Mouse (Mus musculus) MEL (cell line): ENCODE data around the gene 1110051M20Rik. TPM values are rescaled to one million over a fixed set of nuclear protein-coding genes. Genes with fewer than 3 reads are reported as not detected.

Experiments
- DNase-seq: peaks from one replicate; pipeline ENCODE4 v3.0.0; 2011; ENCODE audit warnings: low read depth, low spot score
- H3K27ac ChIP-seq: 2 replicates; pipeline ENCODE4 v1.5.1; 2012; ENCODE audit warnings: low read depth, mild to moderate bottlenecking, control low read depth, low read length, moderate library complexity; ENCODE audit not compliant: control insufficient read depth
- H3K27me3 ChIP-seq, 2 experiments: fragments of 150-350 bp in 1 of 2; sonication (generic) in 1 of 2; 2 replicates each; pipeline ENCODE4 v1.6.1; 2012; ENCODE audit warnings: low read length in 2 of 2, mild to moderate bottlenecking in 2 of 2, improper control_type of control experiment in 1 of 2, moderate library complexity in 1 of 2; ENCODE audit not compliant: insufficient read depth in 2 of 2, control insufficient read depth in 1 of 2
- H3K36me3 ChIP-seq, 2 experiments: 2 replicates each; pipeline ENCODE4 v1.6.1; 2012 to 2014; ENCODE audit warnings: low read length in 2 of 2, improper control_type of control experiment in 1 of 2, inconsistent platforms in 1 of 2, mild to moderate bottlenecking in 1 of 2; ENCODE audit not compliant: insufficient read depth in 2 of 2, control insufficient read depth in 1 of 2
- H3K4me1 ChIP-seq, 2 experiments: fragments of 150-350 bp in 1 of 2; sonication (generic) in 1 of 2; 2 replicates each; pipeline ENCODE4 v1.6.1; 2012; ENCODE audit warnings: low read length in 2 of 2, improper control_type of control experiment in 1 of 2, mild to moderate bottlenecking in 1 of 2; ENCODE audit not compliant: insufficient read depth in 2 of 2, control insufficient read depth in 1 of 2
- H3K4me3 ChIP-seq, 2 experiments: fragments of 150-350 bp in 1 of 2; sonication (generic) in 1 of 2; 2 replicates each; pipeline ENCODE4 v1.5.1; 2012; ENCODE audit warnings: low read depth in 2 of 2, low read length in 2 of 2, mild to moderate bottlenecking in 2 of 2, moderate library complexity in 2 of 2, control low read depth in 1 of 2, improper control_type of control experiment in 1 of 2; ENCODE audit not compliant: control insufficient read depth in 1 of 2, insufficient read depth in 1 of 2
- H3K79me2 ChIP-seq: 2 replicates; pipeline ENCODE4 v1.6.1; 2012; ENCODE audit warnings: mild to moderate bottlenecking, low read length, moderate library complexity; ENCODE audit not compliant: control insufficient read depth, poor library complexity, insufficient read depth
- H3K9ac ChIP-seq: 2 replicates; pipeline ENCODE4 v1.6.1; 2012; ENCODE audit warnings: low read depth, mild to moderate bottlenecking, control low read depth, low read length, moderate library complexity; ENCODE audit not compliant: control insufficient read depth, poor library complexity, severe bottlenecking
- H3K9me3 ChIP-seq: fragments of 150-350 bp; sonication (generic); replicated peaks from 2 replicates; pipeline ENCODE4 v1.6.1; 2012; ENCODE audit warnings: mild to moderate bottlenecking, low read length, improper control_type of control experiment, moderate library complexity; ENCODE audit not compliant: insufficient read depth
- CHD1 ChIP-seq: IDR thresholded peaks from 2 replicates; pipeline ENCODE4 v1.6.1; 2012; ENCODE audit warnings: low read depth, mild to moderate bottlenecking, inconsistent platforms, low read length, improper control_type of control experiment
- CHD2 ChIP-seq: IDR thresholded peaks from 2 replicates; pipeline ENCODE4 v1.6.1; 2011; ENCODE audit warnings: low read length, improper control_type of control experiment
- CTCF ChIP-seq, 3 experiments: IDR thresholded peaks in 2 of 3; conservative IDR thresholded peaks in 1 of 3; 2 replicates each; pipeline ENCODE4 v1.5.1; 2011 to 2012; ENCODE audit warnings: low read length in 3 of 3, low read depth in 2 of 3, mild to moderate bottlenecking in 2 of 3, improper control_type of control experiment in 1 of 3, inconsistent platforms in 1 of 3, mixed read lengths in 1 of 3, moderate library complexity in 1 of 3; ENCODE audit not compliant: control insufficient read depth in 1 of 3, insufficient read depth in 1 of 3, poor library complexity in 1 of 3, severe bottlenecking in 1 of 3
- ELF1 ChIP-seq: IDR thresholded peaks from 2 replicates; pipeline ENCODE4 v1.6.1; 2014; ENCODE audit warnings: low read depth, mild to moderate bottlenecking, inconsistent platforms, low read length, improper control_type of control experiment, moderate library complexity
- EP300 ChIP-seq, 2 experiments: IDR thresholded peaks; 2 replicates each; pipeline ENCODE4 v1.6.1; 2011; ENCODE audit warnings: improper control_type of control experiment in 2 of 2, low read length in 2 of 2, low read depth in 1 of 2, mild to moderate bottlenecking in 1 of 2
- GABPA ChIP-seq: IDR thresholded peaks from 2 replicates; pipeline ENCODE4 v1.6.1; 2012; ENCODE audit warnings: low read depth, mild to moderate bottlenecking, inconsistent platforms, low read length, improper control_type of control experiment, moderate library complexity
- GATA1 ChIP-seq: IDR thresholded peaks from 2 replicates; pipeline ENCODE4 v1.6.1; 2011; ENCODE audit warnings: low read depth, low read length, improper control_type of control experiment
- MAFK ChIP-seq: IDR thresholded peaks from 2 replicates; pipeline ENCODE4 v1.6.1; 2011; ENCODE audit warnings: low read depth, mild to moderate bottlenecking, low read length, improper control_type of control experiment, borderline replicate concordance
- MAZ ChIP-seq: IDR thresholded peaks from 2 replicates; pipeline ENCODE4 v1.6.1; 2012; ENCODE audit warnings: low read depth, mild to moderate bottlenecking, inconsistent platforms, low read length, improper control_type of control experiment
- MEF2A ChIP-seq: IDR thresholded peaks from 2 replicates; pipeline ENCODE4 v1.6.1; 2014; ENCODE audit warnings: low read depth, mild to moderate bottlenecking, inconsistent platforms, low read length, improper control_type of control experiment; ENCODE audit not compliant: poor library complexity, insufficient replicate concordance, severe bottlenecking; ENCODE audit errors: extremely low read depth
- MYB ChIP-seq: IDR thresholded peaks from 2 replicates; pipeline ENCODE4 v1.6.1; 2011; ENCODE audit warnings: mild to moderate bottlenecking, low read depth, low read length, improper control_type of control experiment
- MYC ChIP-seq: IDR thresholded peaks from 2 replicates; pipeline ENCODE4 v1.6.1; 2011; ENCODE audit warnings: low read depth, mild to moderate bottlenecking, low read length, improper control_type of control experiment, moderate library complexity
- NELFE ChIP-seq: IDR thresholded peaks from 2 replicates; pipeline ENCODE4 v1.6.1; 2011; ENCODE audit warnings: low read depth, low read length, improper control_type of control experiment
- NRF1 ChIP-seq: IDR thresholded peaks from 2 replicates; pipeline ENCODE4 v1.6.1; 2014; ENCODE audit warnings: low read depth, mild to moderate bottlenecking, inconsistent platforms, low read length, improper control_type of control experiment, moderate library complexity; ENCODE audit not compliant: poor library complexity, insufficient read depth, severe bottlenecking
- POLR2A ChIP-seq, 2 experiments: IDR thresholded peaks; 2 replicates each; pipeline ENCODE4 v1.6.1; 2011 to 2012; ENCODE audit warnings: low read length in 2 of 2, mild to moderate bottlenecking in 2 of 2, control low read depth in 1 of 2, improper control_type of control experiment in 1 of 2, low read depth in 1 of 2, moderate library complexity in 1 of 2; ENCODE audit not compliant: control insufficient read depth in 1 of 2, insufficient read depth in 1 of 2, poor library complexity in 1 of 2
- POLR2AphosphoS2 ChIP-seq: IDR thresholded peaks from 2 replicates; pipeline ENCODE4 v1.6.1; 2011; ENCODE audit warnings: low read length, improper control_type of control experiment
- POLR2AphosphoS5 ChIP-seq: IDR thresholded peaks from 2 replicates; pipeline ENCODE4 v1.6.1; 2012; ENCODE audit warnings: low read depth, borderline replicate concordance, mild to moderate bottlenecking, inconsistent platforms, low read length, moderate library complexity, mixed read lengths
- TCF12 ChIP-seq: IDR thresholded peaks from 2 replicates; pipeline ENCODE4 v1.6.1; 2014; ENCODE audit warnings: low read depth, mild to moderate bottlenecking, inconsistent platforms, low read length, improper control_type of control experiment, moderate library complexity
- USF1 ChIP-seq: IDR thresholded peaks from 2 replicates; pipeline ENCODE4 v1.6.1; 2014; ENCODE audit warnings: low read depth, mild to moderate bottlenecking, inconsistent platforms, low read length, improper control_type of control experiment, moderate library complexity
- USF2 ChIP-seq, 2 experiments: IDR thresholded peaks; 2 replicates each; pipeline ENCODE4 v1.6.1; 2011 to 2012; ENCODE audit warnings: improper control_type of control experiment in 2 of 2, low read length in 2 of 2, borderline replicate concordance in 1 of 2, inconsistent platforms in 1 of 2, low read depth in 1 of 2, mild to moderate bottlenecking in 1 of 2; ENCODE audit not compliant: insufficient read depth in 1 of 2
- ZKSCAN1 ChIP-seq: IDR thresholded peaks from 2 replicates; pipeline ENCODE4 v1.6.1; 2012; ENCODE audit warnings: low read depth, mild to moderate bottlenecking, inconsistent platforms, low read length, improper control_type of control experiment, moderate library complexity
- ZMIZ1 ChIP-seq: IDR thresholded peaks from 2 replicates; pipeline ENCODE4 v1.6.1; 2012; ENCODE audit warnings: low read depth, mild to moderate bottlenecking, inconsistent platforms, low read length, improper control_type of control experiment, moderate library complexity
- ZNF384 ChIP-seq: IDR thresholded peaks from 2 replicates; pipeline ENCODE4 v1.6.1; 2012; ENCODE audit warnings: low read depth, mild to moderate bottlenecking, inconsistent platforms, low read length, improper control_type of control experiment
- polyA plus RNA-seq, 2 experiments: library from polyadenylated mRNA; stranded (reverse) in 1 of 2; unstranded in 1 of 2; fragments of >175 nt in 1 of 2; fragments of >200 nt in 1 of 2; gene quantifications; 2 replicates each; pipeline versions ENCODE4 v1.2.1 to v1.2.4; 2012; ENCODE audit warnings: low replicate concordance in 2 of 2, low read depth in 1 of 2; ENCODE audit not compliant: insufficient read length in 2 of 2, insufficient read depth in 1 of 2, missing spikeins in 1 of 2
- total RNA-seq: library from RNA; depleted of rRNA; stranded (reverse); fragments of 300-350 nt; gene quantifications from 2 replicates; pipeline ENCODE4 v1.2.3, GENCODE M21; 2012

1110051M20Rik gene
- total and polyA plus RNA-seq, 3 experiments, result 23.0 to 23.3 TPM; not detected in 1

DNA sequence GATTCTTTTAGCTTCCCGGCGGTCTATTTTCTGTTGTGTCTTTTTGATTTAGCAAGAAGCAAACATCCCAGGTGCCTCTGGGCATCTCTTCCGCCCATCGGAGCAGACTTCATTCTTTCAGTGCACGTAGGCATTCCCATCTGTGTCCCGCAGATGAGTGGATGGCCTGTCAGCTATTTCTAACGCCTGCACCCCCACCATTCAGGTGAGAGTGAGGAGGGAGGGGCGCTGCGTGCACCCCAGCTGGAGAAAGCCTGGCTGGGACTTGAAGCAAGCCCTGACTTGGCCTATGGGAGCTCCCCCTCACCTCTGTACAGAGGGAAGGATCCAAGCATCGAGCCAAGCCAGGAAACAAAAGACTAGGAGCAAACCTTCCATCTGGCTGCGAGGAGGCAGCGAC, 18.2 kb upstream of the 1110051M20Rik start:
- Histone ChIP-seq H3K36me3 (no peaks in the 10 kb centered on the region; a peak in 1 of 4 replicates), H3K9ac (no peak overlapping the region), H3K4me3 (no peak overlapping the region), H3K4me1 (no peaks in the 10 kb centered on the region)
- TF ChIP-seq TCF12 (no peak), USF2 (IDR thresholded peaks at IDR 0.05; ENCODE audit: borderline replicate concordance in 1 of 2, insufficient read depth in 1 of 2, low read depth in 1 of 2, low read length in 2 of 2) (no peak), CHD1 (no peak), MAFK (no peak), POLR2AphosphoS2 (no peak), EP300 (IDR thresholded peaks at IDR 0.05; ENCODE audit: low read depth in 1 of 2, low read length in 2 of 2) (no peak), ZMIZ1 (no peak), POLR2AphosphoS5 (no peak), MYB (no peak), ZKSCAN1 (no peak), NELFE (no peak), ZNF384 (no peak), MAZ (no peak), POLR2A (IDR thresholded peaks at IDR 0.05; ENCODE audit: control insufficient read depth in 1 of 2, insufficient read depth in 1 of 2, low read depth in 1 of 2, low read length in 2 of 2, poor library complexity in 1 of 2) (no peak), ELF1 (no peak), CHD2 (no peak), CTCF (IDR thresholded peaks at IDR 0.05 in 2 of 3, conservative IDR thresholded peaks at IDR 0.05 in 1 of 3; ENCODE audit: control insufficient read depth in 1 of 3, insufficient read depth in 1 of 3, low read depth in 2 of 3, low read length in 3 of 3, poor library complexity in 1 of 3, severe bottlenecking in 1 of 3) (no peak), GATA1 (no peak)
- TF ChIP-seq, all 39 proteins: peak for 0
- H3K9me3 ChIP-seq, result no peaks in the 10 kb centered on the region
- DNase-seq, result no peak
- no peaks in the 10 kb centered on the region for H3K27me3 ChIP-seq
- no peaks in the 10 kb centered on the region; the same call in 1 of the 2 replicates for H3K79me2 ChIP-seq
- H3K27ac ChIP-seq, result no peak overlapping the region

DNA sequence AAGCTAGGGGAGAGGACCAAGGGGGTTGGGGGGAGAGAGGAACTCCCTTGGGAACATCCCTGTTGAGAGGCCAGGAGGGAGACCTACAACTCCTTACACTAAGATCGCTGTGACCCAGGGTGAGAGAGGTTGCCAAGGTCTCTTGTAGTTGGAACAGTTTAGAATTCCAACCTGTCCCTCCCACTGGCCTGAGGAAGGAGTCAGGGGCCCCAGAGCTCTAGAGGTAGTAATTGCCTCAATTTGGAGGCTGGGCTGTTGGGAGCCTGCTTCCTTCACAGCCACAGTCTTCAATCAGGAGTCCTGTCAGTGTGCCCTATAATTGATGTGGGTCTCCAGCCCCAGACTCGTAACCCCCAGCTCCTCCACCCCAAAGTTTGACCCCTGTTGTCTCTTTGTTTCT, 17.7 kb upstream of the 1110051M20Rik start:
- H3K27me3 ChIP-seq, result no peaks in the 10 kb centered on the region

More for the DNA sequence above, 17.7 kb upstream of the 1110051M20Rik start:
- Histone ChIP-seq H3K27ac (no peak overlapping the region), H3K36me3 (no peaks in the 10 kb centered on the region; a peak in 1 of 4 replicates)
- TF ChIP-seq GABPA, result no peak
- TF ChIP-seq GATA1, result no peak
- TF ChIP-seq NRF1, result no peak
- TF ChIP-seq MEF2A, result no peak
- TF ChIP-seq USF2 (IDR thresholded peaks at IDR 0.05; ENCODE audit: borderline replicate concordance in 1 of 2, insufficient read depth in 1 of 2, low read depth in 1 of 2, low read length in 2 of 2), result no peak
- no peak for TF ChIP-seq MYC
- TF ChIP-seq USF1, result no peak
- TF ChIP-seq, all 39 proteins: peak for 0
- H3K9ac ChIP-seq, result no peak overlapping the region
- DNase-seq, result no peak
- no peaks in the 10 kb centered on the region for H3K9me3 ChIP-seq
- no peaks in the 10 kb centered on the region; the same call in 1 of the 2 replicates for H3K79me2 ChIP-seq
- no peaks in the 10 kb centered on the region for H3K4me1 ChIP-seq
- H3K4me3 ChIP-seq, result no peak overlapping the region
